Mouse (Mus musculus) hindbrain, embryonic 11.5 days (tissue): ENCODE data around the gene Ssr1. TPM values are rescaled to one million over a fixed set of nuclear protein-coding genes. Genes with fewer than 3 reads are reported as not detected.

Experiments
- ATAC-seq: fragments of 200-750 bp; cut with Nextera tagmentation; 2 replicates; pipeline ENCODE4 v1.8.0; 2017; ENCODE audit warnings: mild to moderate bottlenecking, moderate TSS enrichment, moderate library complexity; ENCODE audit not compliant: low FRiP score
- DNase-seq: peaks from one replicate; pipeline ENCODE4 v3.0.0-alpha.2; 2015; ENCODE audit warnings: low spot score
- H3K27ac ChIP-seq: fragments of 300-500 bp; sonication (generic); 2 replicates; pipeline ENCODE4 v1.5.1; 2014; ENCODE audit warnings: mild to moderate bottlenecking, low read depth, low read length
- H3K27me3 ChIP-seq: fragments of 300-500 bp; sonication (generic); 2 replicates; pipeline ENCODE4 v1.6.1; 2014; ENCODE audit warnings: mild to moderate bottlenecking, low read length, moderate library complexity, mixed read lengths; ENCODE audit not compliant: control insufficient read depth, insufficient read depth
- H3K36me3 ChIP-seq: fragments of 300-500 bp; sonication (generic); 2 replicates; pipeline ENCODE4 v1.6.1; 2014; ENCODE audit warnings: mild to moderate bottlenecking, low read length, moderate library complexity, mixed read lengths; ENCODE audit not compliant: control insufficient read depth, insufficient read depth
- H3K4me1 ChIP-seq: fragments of 300-500 bp; sonication (generic); replicated peaks from 2 replicates; pipeline ENCODE4 v1.6.1; 2014; ENCODE audit warnings: low read length, mixed read lengths; ENCODE audit not compliant: control insufficient read depth, insufficient read depth
- H3K4me2 ChIP-seq: fragments of 300-500 bp; sonication (generic); replicated peaks from 2 replicates; pipeline ENCODE4 v1.6.1; 2014; ENCODE audit warnings: mild to moderate bottlenecking, low read depth, low read length
- H3K4me3 ChIP-seq: fragments of 300-500 bp; sonication (generic); 2 replicates; pipeline ENCODE4 v1.5.1; 2014; ENCODE audit warnings: low read depth, low read length
- H3K9ac ChIP-seq: fragments of 300-500 bp; sonication (generic); 2 replicates; pipeline ENCODE4 v1.6.1; 2014; ENCODE audit warnings: low read depth, low read length
- H3K9me3 ChIP-seq: fragments of 300-500 bp; sonication (generic); 2 replicates; pipeline ENCODE4 v1.6.1; 2016; ENCODE audit warnings: low read length; ENCODE audit not compliant: control insufficient read depth
- WGBS: fragments of 180-500 bp; shearing (Covaris S2); extraction: QIAGEN DNeasy Blood & Tissue Kit; methylation state at CpG from one replicate; pipeline ENCODE4 v1.1.7; 2014; 5-methylcytosine and 5-hydroxymethylcytosine counted together
- polyA plus RNA-seq: library from polyadenylated mRNA; unstranded; fragments of >200 nt; fragmentation: Nextera tagmentation; extraction: Ambion mirVana; gene quantifications from 2 replicates; pipeline ENCODE4 v1.2.1, GENCODE M21; 2014

Gene Ssr1
- polyA plus RNA-seq, 1 experiment from 2014 or later = 91.2 TPM

GRCm38 (mm10) chr13:37946734-37947133 lies 47.3 kb downstream of the Ssr1 start:
- ATAC-seq (no peak), DNase-seq (peak; percentile 90)
- H3K9me3 ChIP-seq = no peaks in the 10 kb centered on the region
- no peaks in the 10 kb centered on the region for H3K27me3 ChIP-seq
- no peak overlapping the region for H3K9ac ChIP-seq
- no peak overlapping the region for H3K4me3 ChIP-seq
- no peak overlapping the region for H3K4me2 ChIP-seq
- WGBS = 24% methylated on average over 6 of the region's 6 CpGs
- no peaks in the 10 kb centered on the region for H3K4me1 ChIP-seq
- H3K36me3 ChIP-seq = no peaks in the 10 kb centered on the region
- no peak overlapping the region for H3K27ac ChIP-seq

DNA sequence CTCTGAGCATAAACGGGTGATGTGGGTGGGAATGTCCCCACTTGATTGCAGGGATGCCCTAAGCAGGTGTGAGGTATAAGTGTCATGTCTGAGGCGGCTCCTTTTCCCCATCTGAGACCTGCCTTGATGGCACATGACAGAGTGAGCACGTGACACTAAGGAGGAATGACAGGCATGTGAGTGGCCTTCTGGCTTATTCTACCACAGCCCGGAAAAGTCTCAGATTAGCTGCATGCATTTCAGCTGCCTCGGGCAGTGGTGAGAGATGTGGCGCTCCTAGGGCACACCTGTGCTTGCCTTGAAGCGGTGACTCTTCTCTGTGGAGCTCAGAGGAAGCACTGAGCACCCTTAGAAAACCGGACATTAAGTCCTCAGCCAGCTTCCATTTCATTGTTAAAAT lies 48.6 kb downstream of the Ssr1 start:
- ATAC-seq (no peak), DNase-seq (no peak)
- Histone ChIP-seq H3K27me3 (no peaks in the 10 kb centered on the region), H3K36me3 (no peaks in the 10 kb centered on the region), H3K4me1 (no peaks in the 10 kb centered on the region), H3K9me3 (no peaks in the 10 kb centered on the region), H3K4me3 (no peak overlapping the region), H3K27ac (no peak overlapping the region), H3K9ac (no peak overlapping the region), H3K4me2 (no peak overlapping the region)
- WGBS = 81% methylated on average over 8 of the region's 8 CpGs

DNA sequence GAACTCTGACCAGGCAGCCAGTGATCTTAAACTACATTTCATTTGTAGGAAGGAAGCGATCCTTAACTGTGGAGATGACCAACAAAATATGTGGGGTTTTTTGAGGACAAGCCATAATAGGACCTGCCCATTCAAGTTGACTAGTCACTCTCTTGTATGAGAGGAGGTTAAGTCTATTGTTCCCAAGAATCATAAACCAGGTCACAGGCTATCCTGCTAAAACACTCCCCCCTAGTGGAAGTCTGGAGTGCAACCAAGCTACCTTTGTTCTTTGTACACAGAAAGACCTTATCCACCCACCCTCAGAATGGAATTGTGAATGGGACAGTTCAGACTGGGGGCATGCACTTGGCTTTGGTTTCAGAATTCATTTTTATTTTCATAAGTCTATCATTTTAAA lies 49.7 kb downstream of the Ssr1 start:
- H3K4me2 ChIP-seq = no peak overlapping the region
- ATAC-seq (0 out of 2 replicates have a peak, but pooled peaks have one; percentile 38), DNase-seq (peak; percentile 60)
- no peak overlapping the region for H3K27ac ChIP-seq
- no peak overlapping the region for H3K9ac ChIP-seq
- no peak overlapping the region for H3K4me3 ChIP-seq
- H3K36me3 ChIP-seq = no peaks in the 10 kb centered on the region
- WGBS = 86% methylated on average over 1 of the region's 1 CpGs
- no peaks in the 10 kb centered on the region for H3K27me3 ChIP-seq
- no peaks in the 10 kb centered on the region for H3K9me3 ChIP-seq
- no peaks in the 10 kb centered on the region for H3K4me1 ChIP-seq

DNA sequence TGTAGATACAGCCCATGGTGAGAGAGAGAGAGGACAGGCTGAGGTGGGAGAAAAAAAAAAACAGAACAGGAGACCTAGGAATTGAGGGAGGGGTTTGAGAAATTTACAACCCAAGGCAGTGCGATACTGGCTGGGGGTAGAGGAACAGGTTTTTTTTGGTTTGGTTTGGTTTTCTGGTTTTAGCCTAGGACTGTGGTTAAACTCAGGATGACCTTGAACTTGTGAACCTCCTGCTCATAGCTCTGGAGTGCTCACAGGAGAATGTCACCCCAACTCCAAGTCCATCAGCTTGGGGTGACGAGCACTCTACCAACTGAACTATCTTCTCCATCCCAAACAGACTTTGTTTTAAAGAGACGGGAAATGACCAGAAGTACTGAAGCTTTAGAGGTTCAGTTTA lies 50.6 kb downstream of the Ssr1 start:
- DNase-seq = no peak
- Histone ChIP-seq H3K4me1 (no peaks in the 10 kb centered on the region), H3K36me3 (no peaks in the 10 kb centered on the region), H3K27me3 (no peaks in the 10 kb centered on the region), H3K9me3 (no peaks in the 10 kb centered on the region), H3K4me3 (no peak overlapping the region), H3K27ac (no peak overlapping the region), H3K4me2 (no peak overlapping the region), H3K9ac (no peak overlapping the region)
- no peak for ATAC-seq
- WGBS = 96% methylated on average over 3 of the region's 3 CpGs

- DNase-seq (no peak), ATAC-seq (no peak)
- no peak overlapping the region for H3K27ac ChIP-seq
- no peaks in the 10 kb centered on the region for H3K9me3 ChIP-seq
- H3K4me1 ChIP-seq = no peaks in the 10 kb centered on the region
- no peaks in the 10 kb centered on the region for H3K36me3 ChIP-seq
- H3K9ac ChIP-seq = no peak overlapping the region
- no peak overlapping the region for H3K4me3 ChIP-seq
- 76% methylated on average over 4 of the region's 4 CpGs for WGBS
- H3K27me3 ChIP-seq = no peaks in the 10 kb centered on the region
- H3K4me2 ChIP-seq = no peak overlapping the region
Measured at GRCm38 (mm10) chr13:37942887-37943331, 51.1 kb downstream of the Ssr1 start.

GRCm38 (mm10) chr13:37941950-37942886 lies 51.8 kb downstream of the Ssr1 start:
- ATAC-seq = no peak
- 75% methylated on average over 17 of the region's 17 CpGs for WGBS

GRCm38 (mm10) chr13:37941138-37941645 lies 52.8 kb downstream of the Ssr1 start:
- no peaks in the 10 kb centered on the region for H3K9me3 ChIP-seq
- ATAC-seq (no peak), DNase-seq (no peak)
- no peak overlapping the region for H3K9ac ChIP-seq
- 79% methylated on average over 5 of the region's 5 CpGs for WGBS
- no peak overlapping the region for H3K4me3 ChIP-seq
- H3K27me3 ChIP-seq = no peaks in the 10 kb centered on the region
- no peak overlapping the region for H3K4me2 ChIP-seq
- H3K36me3 ChIP-seq = no peaks in the 10 kb centered on the region
- H3K27ac ChIP-seq = no peak overlapping the region
- H3K4me1 ChIP-seq = no peaks in the 10 kb centered on the region

More at GRCm38 (mm10) chr13:37941950-37942886, 51.8 kb downstream of the Ssr1 start:
- Histone ChIP-seq H3K4me1 (no peaks in the 10 kb centered on the region), H3K9ac (no peak overlapping the region), H3K27me3 (no peaks in the 10 kb centered on the region), H3K4me2 (no peak overlapping the region), H3K4me3 (no peak overlapping the region), H3K27ac (no peak overlapping the region), H3K36me3 (no peaks in the 10 kb centered on the region), H3K9me3 (no peaks in the 10 kb centered on the region)
- DNase-seq = no peak

GRCm38 (mm10) chr13:37940649-37941048 lies 53.4 kb downstream of the Ssr1 start:
- Histone ChIP-seq H3K27me3 (no peaks in the 10 kb centered on the region), H3K4me3 (no peak overlapping the region), H3K27ac (no peak overlapping the region), H3K4me2 (no peak overlapping the region), H3K4me1 (no peaks in the 10 kb centered on the region), H3K9me3 (no peaks in the 10 kb centered on the region), H3K36me3 (no peaks in the 10 kb centered on the region), H3K9ac (no peak overlapping the region)
- ATAC-seq = no peak
- WGBS = 61% methylated on average over 5 of the region's 5 CpGs
- no peak for DNase-seq

- DNase-seq = no peak
- Histone ChIP-seq H3K9me3 (no peaks in the 10 kb centered on the region), H3K4me2 (no peak overlapping the region), H3K4me3 (no peak overlapping the region), H3K27ac (no peak overlapping the region), H3K9ac (no peak overlapping the region), H3K36me3 (no peaks in the 10 kb centered on the region), H3K27me3 (no peaks in the 10 kb centered on the region), H3K4me1 (no peaks in the 10 kb centered on the region)
- no peak for ATAC-seq
- 88% methylated on average over 2 of the region's 2 CpGs for WGBS
Measured at GRCm38 (mm10) chr13:37940167-37940566, 53.9 kb downstream of the Ssr1 start.
